Mouse (Mus musculus) urinary bladder, postnatal 4 days (tissue): ENCODE results near the gene A730015C16Rik.

Experiments
- DNase-seq, 2 experiments: peaks; one replicate each; pipeline ENCODE4 v3.0.0; 2021 to 2022; ENCODE audit warnings: low spot score in 2 of 2

The A730015C16Rik gene

DNA sequence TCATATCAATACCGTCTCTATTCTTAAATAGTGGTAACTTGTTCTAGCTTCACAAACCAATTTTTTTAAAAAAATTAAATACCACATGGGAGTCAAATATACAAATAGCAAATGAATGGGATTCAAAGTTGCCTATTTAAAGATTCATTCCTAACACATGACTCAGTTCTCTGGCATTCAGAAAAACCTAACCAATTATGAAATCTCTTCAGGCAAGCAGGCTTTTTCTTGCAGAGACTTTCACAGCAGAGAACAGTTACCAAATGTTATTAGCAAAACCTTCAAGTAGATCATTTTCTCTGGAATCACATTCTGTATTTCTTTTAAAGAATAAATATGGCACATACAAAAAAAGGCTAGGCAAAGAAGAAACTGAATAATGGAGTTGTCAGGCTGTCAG lies 17.7 kb downstream of the A730015C16Rik start:
- no peak for DNase-seq

DNA sequence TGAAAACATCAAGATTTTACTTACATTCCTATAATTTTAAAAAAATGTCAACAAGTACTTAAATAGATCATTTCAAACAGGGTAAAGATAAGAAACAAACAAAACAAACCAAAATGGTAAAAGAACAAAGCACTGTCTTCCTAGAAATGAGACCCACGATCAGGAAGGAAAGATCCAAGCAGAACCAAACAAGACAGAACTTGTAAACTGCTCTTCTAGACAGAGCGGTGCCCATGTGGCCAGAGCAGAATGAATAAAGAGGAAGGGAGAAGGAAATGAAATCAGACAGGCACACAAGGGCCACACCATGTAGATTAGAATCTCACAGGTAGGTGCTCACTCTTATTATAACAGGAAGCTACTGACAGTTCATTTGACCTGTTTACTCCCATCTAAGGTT lies 21.8 kb downstream of the A730015C16Rik start:
- DNase-seq: no peak

DNA sequence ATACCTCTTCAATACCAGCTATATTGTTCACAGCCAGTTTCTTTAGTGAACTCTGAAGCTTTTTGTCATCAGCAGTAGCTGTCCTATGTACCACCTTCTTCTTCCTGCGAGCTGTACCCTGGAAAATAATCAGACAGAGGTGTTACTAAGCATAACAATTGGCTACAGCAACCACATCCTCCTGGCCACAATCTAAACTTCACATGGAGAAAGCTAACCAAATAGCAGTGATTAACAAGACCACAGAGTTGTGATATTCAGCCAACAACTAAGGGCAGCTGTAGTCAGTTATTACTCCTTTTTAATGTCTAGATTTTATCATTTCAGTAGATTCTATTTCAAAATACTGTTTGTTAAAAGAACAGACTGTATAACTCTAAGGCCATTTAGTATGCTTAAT lies 22.3 kb downstream of the A730015C16Rik start:
- no peak for DNase-seq

DNA sequence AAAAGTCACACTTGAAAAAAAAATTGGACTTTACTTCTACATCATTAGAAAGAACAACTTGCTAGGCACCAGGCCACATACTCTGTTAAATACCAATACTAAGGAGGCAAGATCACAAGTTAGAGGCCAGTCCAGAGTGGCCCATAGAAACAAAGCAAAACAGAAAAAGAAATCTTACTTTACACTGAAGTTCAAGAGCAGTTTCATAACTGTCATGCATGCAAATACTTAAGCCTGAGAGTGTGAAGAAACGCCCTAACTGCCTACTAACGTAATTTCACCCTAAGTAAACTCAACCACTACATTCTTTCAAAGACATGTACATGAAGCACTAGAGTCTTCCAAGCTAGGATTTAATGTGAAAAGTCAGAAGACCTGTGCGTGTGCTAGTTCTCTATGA lies 22.7 kb downstream of the A730015C16Rik start:
- DNase-seq: no peak

DNA sequence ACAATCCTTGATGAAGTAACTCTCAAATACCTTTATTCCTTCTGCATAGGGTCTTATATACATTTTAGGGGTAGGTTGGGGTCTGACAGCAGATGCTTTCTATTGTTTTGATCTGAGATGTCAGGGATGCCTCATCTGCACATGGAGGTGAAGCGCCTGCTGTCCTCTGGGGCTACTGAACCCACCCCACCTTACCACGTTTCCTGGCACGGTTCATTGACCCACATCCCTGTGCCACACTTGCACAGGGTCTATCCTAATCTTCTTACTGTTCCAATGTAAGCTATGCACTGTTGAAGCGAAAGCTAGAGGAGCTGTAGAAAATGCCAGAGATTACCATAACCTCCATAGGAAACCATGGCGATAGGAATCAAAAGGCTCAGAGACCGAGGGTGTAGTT lies 36.9 kb downstream of the A730015C16Rik start:
- DNase-seq: no peak

DNA sequence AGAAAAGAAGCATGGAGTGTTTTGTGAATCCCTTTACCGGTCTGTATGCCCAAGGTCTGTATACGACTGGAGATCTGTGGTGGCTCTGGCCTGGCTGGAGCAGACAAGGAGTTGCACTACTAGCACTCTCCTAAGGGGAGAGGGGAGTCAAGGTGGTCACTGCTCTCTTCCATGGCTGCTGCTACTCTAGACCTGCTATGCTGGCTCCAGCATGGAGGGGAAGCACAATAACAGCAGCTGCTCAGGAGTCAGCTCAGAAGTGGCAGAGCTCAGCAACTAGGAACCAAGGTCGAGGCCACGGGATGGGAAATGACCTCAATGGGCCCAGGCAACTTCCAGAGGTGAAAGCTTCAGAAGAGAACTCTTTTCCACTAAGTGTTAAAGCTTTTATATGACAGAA lies 37.3 kb downstream of the A730015C16Rik start:
- DNase-seq: no peak

DNA sequence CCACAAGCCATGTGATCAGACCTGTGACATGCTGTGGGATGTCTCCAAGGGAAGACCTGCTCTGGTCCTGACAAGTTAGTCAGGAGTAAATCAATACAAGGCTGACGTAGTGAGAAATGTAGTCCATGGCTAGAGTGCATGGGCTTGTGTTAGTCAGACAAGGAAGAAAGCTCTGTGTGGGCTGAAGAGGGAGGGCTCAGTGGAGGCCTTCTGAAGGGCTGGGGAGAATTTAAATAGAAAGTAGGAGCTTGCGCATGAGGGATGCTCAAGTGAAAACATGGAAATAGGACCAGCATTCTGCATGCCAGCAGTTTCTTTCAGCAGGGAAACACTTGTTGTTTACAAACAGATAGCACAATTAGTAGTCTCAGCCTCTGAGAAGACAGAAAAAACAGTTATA lies 44.9 kb downstream of the A730015C16Rik start:
- no peak for DNase-seq

DNA sequence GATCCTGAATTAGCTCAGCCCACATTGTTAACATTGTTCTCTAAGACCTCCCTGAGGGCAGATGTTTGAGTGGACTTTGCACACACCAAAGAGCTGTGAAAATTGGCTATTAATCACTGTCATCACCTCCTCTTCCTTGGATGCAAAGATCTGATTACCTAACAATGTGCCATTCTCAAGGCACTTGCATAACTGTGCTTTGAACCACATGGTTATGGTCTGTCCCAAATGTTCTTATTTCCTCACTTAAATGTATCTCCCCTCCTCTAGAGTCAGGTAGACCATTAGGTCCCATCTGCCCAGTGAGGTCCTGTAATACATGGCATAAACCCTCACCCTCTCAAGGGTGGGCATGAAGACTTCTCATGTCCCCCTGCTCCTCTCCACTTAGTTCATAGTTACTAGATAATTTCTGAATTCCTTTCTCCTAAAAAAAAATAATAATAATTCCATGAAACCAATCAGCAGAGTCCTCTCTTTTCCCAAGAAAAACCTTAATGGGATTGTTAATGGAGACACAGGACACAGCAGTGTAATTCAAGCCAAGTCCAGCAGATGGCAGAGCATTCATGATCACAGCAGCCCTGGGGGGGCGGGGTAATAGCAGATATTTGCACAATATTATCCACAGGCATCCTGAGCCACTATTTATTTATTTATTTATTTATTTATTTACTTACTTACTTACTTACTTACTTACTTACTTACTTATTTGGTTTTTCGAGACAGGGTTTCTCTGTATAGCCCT lies 50.2 kb downstream of the A730015C16Rik start:
- peak; percentile 26 to 71 for DNase-seq
